Comparison of ENCODE assay signal across 26 mouse cellular contexts in genomic region chr9:45189661-45190174, GRCm38 (mm10). TPM values are rescaled to one million over a fixed set of nuclear protein-coding genes. Genes with fewer than 3 reads are reported as not detected.
"Had no signal": no experiment of that assay in that cellular context is flagged by ENCODE, and none has a peak within 500 bp of the region (broad histone marks: within the 10 kb centered on the region; RNA-seq: fewer than 3 reads in every experiment).

No protein-coding gene starts in this region.

- H3K27ac ChIP-seq: kidney, embryonic 15.5 days; left cerebral cortex, adult 2 months; liver, embryonic 14.5 days; lung, embryonic 15.5 days; midbrain, embryonic 10.5 days; midbrain, embryonic 13.5 days; neural tube, embryonic 13.5 days; stomach, embryonic 15.5 days had no signal

- H3K36me3 ChIP-seq: kidney, embryonic 15.5 days; lung, embryonic 15.5 days; midbrain, embryonic 10.5 days; midbrain, embryonic 13.5 days; neural tube, embryonic 13.5 days; stomach, embryonic 15.5 days had no signal

- H3K9ac ChIP-seq: kidney, embryonic 15.5 days; liver, embryonic 14.5 days; lung, embryonic 15.5 days; midbrain, embryonic 13.5 days; neural tube, embryonic 13.5 days; stomach, embryonic 15.5 days had no signal

- ATAC-seq: midbrain, embryonic 13.5 days; midbrain, embryonic 16.5 days had no signal

- H3K4me2 ChIP-seq: kidney, embryonic 15.5 days; liver, embryonic 11.5 days; lung, embryonic 15.5 days; midbrain, embryonic 13.5 days; neural tube, embryonic 13.5 days; stomach, embryonic 15.5 days had no signal

- H3K27me3 ChIP-seq: lung, embryonic 15.5 days; midbrain, embryonic 13.5 days; neural tube, embryonic 13.5 days; stomach, embryonic 15.5 days had no signal

- H3K4me3 ChIP-seq: kidney, embryonic 15.5 days; left cerebral cortex, adult 2 months; lung, embryonic 15.5 days; megakaryocyte, embryonic 14.5 days; midbrain, embryonic 10.5 days; midbrain, embryonic 13.5 days; myocyte; neural tube, embryonic 13.5 days; stomach, embryonic 15.5 days had no signal

- H3K9me3 ChIP-seq: kidney, embryonic 15.5 days; lung, embryonic 15.5 days; megakaryocyte, embryonic 14.5 days; midbrain, embryonic 10.5 days; midbrain, embryonic 13.5 days; neural tube, embryonic 13.5 days; stomach, embryonic 15.5 days had no signal

- DNase-seq: kidney, adult 8-10 months; kidney, postnatal 10 days; kidney, postnatal 36 days; layer of hippocampus, postnatal 36 days; lung, adult 18-20 months; lung, postnatal 10 days; lung, postnatal 36 days; spleen, adult 18-20 months had no signal

- H3K4me1 ChIP-seq: kidney, embryonic 15.5 days; lung, embryonic 15.5 days; midbrain, embryonic 10.5 days; midbrain, embryonic 13.5 days; neural tube, embryonic 13.5 days; stomach, embryonic 15.5 days had no signal

RNA-seq across cellular contexts. Expression of gene BC049352, which starts 7.9 kb away (rescaled TPM):
- polyA plus RNA-seq: kidney, embryonic 15.5 days; limb, embryonic 11.5 days; limb, embryonic 14.5 days; lung, embryonic 15.5 days; midbrain, embryonic 10.5 days; midbrain, embryonic 13.5 days; myocyte; neural tube, embryonic 13.5 days had no signal

RNA-seq across cellular contexts. Expression of gene Tmprss4, which starts 14.2 kb away (rescaled TPM):
- total RNA-seq: layer of hippocampus, adult 8-10 months; layer of hippocampus, postnatal 10 days; layer of hippocampus, postnatal 36 days; left cerebral cortex, adult 2 months; left cerebral cortex, postnatal 10 days; monocyte, adult 5-6 weeks had no signal
- polyA plus RNA-seq: liver, embryonic 11.5 days; midbrain, embryonic 10.5 days; midbrain, embryonic 13.5 days; midbrain, embryonic 16.5 days; myocyte; neural tube, embryonic 13.5 days had no signal

RNA-seq across cellular contexts. Expression of gene Scn4b, which starts 51.5 kb away (rescaled TPM):
- total RNA-seq: monocyte, adult 5-6 weeks had no signal
- polyA plus RNA-seq: myocyte had no signal
